Mouse (Mus musculus) heart, postnatal 4 days (tissue): ENCODE data around the gene Cs. TPM values are rescaled to one million over a fixed set of nuclear protein-coding genes. Genes with fewer than 3 reads are reported as not detected.
"Not testable (repeated sequence)": the region's sequence is repeated elsewhere in the genome, so short reads cannot be mapped to it uniquely, and the experiment has no call there.

Experiments used
- DNase-seq: peaks from one replicate; pipeline ENCODE4 v3.0.0; 2021
- total RNA-seq, 2 experiments: library from RNA; stranded (reverse); gene quantifications; 2 replicates each; pipeline ENCODE4 v1.2.3; 2021

Gene Cs
- 100 to 1,000 TPM; 819 to 825 TPM for total RNA-seq

- peak; percentile 98 for DNase-seq
Measured at GRCm38 (mm10) chr10:128337306-128338181, at the start of gene Cs. Cs (plus strand) TSS chr10:128337734.

GRCm38 (mm10) chr10:128290594-128290993 lies 46.9 kb upstream of the Cs start:
- peak; percentile 40 for DNase-seq

GRCm38 (mm10) chr10:128296370-128297090 lies 41.0 kb upstream of the Cs start:
- no peak for DNase-seq

GRCm38 (mm10) chr10:128297221-128297620 lies 40.3 kb upstream of the Cs start:
- DNase-seq = peak; percentile 35

- DNase-seq = peak; percentile 82
Measured at GRCm38 (mm10) chr10:128297622-128298021, 39.9 kb upstream of the Cs start.

- no peak for DNase-seq
Measured at GRCm38 (mm10) chr10:128298243-128298642, 39.3 kb upstream of the Cs start.

GRCm38 (mm10) chr10:128298702-128299171 lies 38.8 kb upstream of the Cs start, which contains the start of gene Il23a:
Il23a (minus strand) TSS chr10:128298752.
- no peak for DNase-seq

- DNase-seq = no peak
Measured at GRCm38 (mm10) chr10:128302357-128302756, 35.2 kb upstream of the Cs start.

- no peak for DNase-seq
Measured at GRCm38 (mm10) chr10:128302785-128303125, 34.8 kb upstream of the Cs start.

- DNase-seq = peak; percentile 100
Measured at GRCm38 (mm10) chr10:128303126-128304021, 34.2 kb upstream of the Cs start, which contains the start of gene Pan2. Pan2 (plus strand) TSS chr10:128303335.

- no peak for DNase-seq
Measured at GRCm38 (mm10) chr10:128309654-128310053, 27.9 kb upstream of the Cs start.

- peak; percentile 69 for DNase-seq
Measured at GRCm38 (mm10) chr10:128310177-128310576, 27.4 kb upstream of the Cs start.

GRCm38 (mm10) chr10:128310902-128311301 lies 26.6 kb upstream of the Cs start:
- DNase-seq = no peak

- DNase-seq = no peak
Measured at GRCm38 (mm10) chr10:128315578-128315977, 22.0 kb upstream of the Cs start.

GRCm38 (mm10) chr10:128321641-128322040 lies 15.9 kb upstream of the Cs start:
- DNase-seq = no peak

- peak; percentile 88 for DNase-seq
Measured at GRCm38 (mm10) chr10:128322141-128323108, 15.1 kb upstream of the Cs start, which contains the start of gene Cnpy2. Cnpy2 (plus strand) TSS chr10:128322459.

- no peak for DNase-seq
Measured at GRCm38 (mm10) chr10:128323516-128323915, 14.0 kb upstream of the Cs start.

- no peak for DNase-seq
Measured at GRCm38 (mm10) chr10:128326825-128327224, 10.7 kb upstream of the Cs start.

- DNase-seq = no peak
Measured at GRCm38 (mm10) chr10:128327610-128328009, 9.9 kb upstream of the Cs start.

GRCm38 (mm10) chr10:128332358-128333249 lies 4.9 kb upstream of the Cs start:
- DNase-seq = not testable (repeated sequence)
